Mouse (Mus musculus) midbrain, embryonic 14.5 days (tissue): Measurements from ENCODE around the gene Acta2. TPM values are rescaled to one million over a fixed set of nuclear protein-coding genes. Genes with fewer than 3 reads are reported as not detected.

Experiments
- ATAC-seq: fragments of 200-750 bp; cut with Nextera tagmentation; 2 replicates; pipeline ENCODE4 v1.8.0; 2017; ENCODE audit warnings: moderate number of reproducible peaks, moderate library complexity; ENCODE audit not compliant: low FRiP score, low TSS enrichment
- DNase-seq: peaks from one replicate; pipeline ENCODE4 v3.0.0-alpha.2; 2015
- H3K27ac ChIP-seq: fragments of 300-500 bp; sonication (generic); replicated peaks from 2 replicates; pipeline ENCODE4 v1.5.1; 2014; ENCODE audit warnings: mild to moderate bottlenecking, low read depth, low read length, moderate library complexity
- H3K27me3 ChIP-seq: fragments of 300-500 bp; sonication (generic); 2 replicates; pipeline ENCODE4 v1.6.1; 2014; ENCODE audit warnings: low read length, control low read depth, mixed read lengths; ENCODE audit not compliant: control insufficient read depth, insufficient read depth
- H3K36me3 ChIP-seq: fragments of 300-500 bp; sonication (generic); 2 replicates; pipeline ENCODE4 v1.6.1; 2014; ENCODE audit warnings: low read length, control low read depth; ENCODE audit not compliant: control insufficient read depth, insufficient read depth
- H3K4me1 ChIP-seq: fragments of 300-500 bp; sonication (generic); 2 replicates; pipeline ENCODE4 v1.6.1; 2014; ENCODE audit warnings: mild to moderate bottlenecking, antibody characterized with exemption, low read length, control low read depth; ENCODE audit not compliant: control insufficient read depth, insufficient read depth
- H3K4me2 ChIP-seq: fragments of 300-500 bp; sonication (generic); 2 replicates; pipeline ENCODE4 v1.6.1; 2014; ENCODE audit warnings: mild to moderate bottlenecking, low read length, moderate library complexity
- H3K4me3 ChIP-seq: fragments of 300-500 bp; sonication (generic); replicated peaks from 2 replicates; pipeline ENCODE4 v1.5.1; 2014; ENCODE audit warnings: low read depth, low read length
- H3K9ac ChIP-seq: fragments of 300-500 bp; sonication (generic); replicated peaks from 2 replicates; pipeline ENCODE4 v1.6.1; 2014; ENCODE audit warnings: mild to moderate bottlenecking, low read length, moderate library complexity
- H3K9me3 ChIP-seq: fragments of 300-500 bp; sonication (generic); 2 replicates; pipeline ENCODE4 v1.6.1; 2016; ENCODE audit warnings: low read length, control low read depth, mixed read lengths; ENCODE audit not compliant: control insufficient read depth
- WGBS: fragments of 180-500 bp; shearing (Covaris S2); extraction: QIAGEN DNeasy Blood & Tissue Kit; methylation state at CpG from one replicate; pipeline ENCODE4 v1.1.7; 2014; 5-methylcytosine and 5-hydroxymethylcytosine counted together
- polyA plus RNA-seq: library from polyadenylated mRNA; unstranded; fragments of >200 nt; fragmentation: Nextera tagmentation; extraction: Ambion mirVana; gene quantifications from 2 replicates; pipeline ENCODE4 v1.2.1, GENCODE M21; 2014

Acta2 gene
- polyA plus RNA-seq, 1 experiment from 2014 or later: 11.3 TPM

- ATAC-seq (no peak), DNase-seq (peak; percentile 73)
- H3K4me3 ChIP-seq: no peak overlapping the region
- no peaks in the 10 kb centered on the region for H3K27me3 ChIP-seq
- no peaks in the 10 kb centered on the region for H3K36me3 ChIP-seq
- H3K4me1 ChIP-seq: no peaks in the 10 kb centered on the region
- H3K9me3 ChIP-seq: no peaks in the 10 kb centered on the region
- no peak overlapping the region for H3K9ac ChIP-seq
- no peak overlapping the region for H3K27ac ChIP-seq
- H3K4me2 ChIP-seq: no peak overlapping the region
- WGBS: 65% methylated on average over 15 of the region's 15 CpGs
Measured at GRCm38 (mm10) chr19:34241247-34241915, 14.0 kb downstream of the Acta2 start.

DNA sequence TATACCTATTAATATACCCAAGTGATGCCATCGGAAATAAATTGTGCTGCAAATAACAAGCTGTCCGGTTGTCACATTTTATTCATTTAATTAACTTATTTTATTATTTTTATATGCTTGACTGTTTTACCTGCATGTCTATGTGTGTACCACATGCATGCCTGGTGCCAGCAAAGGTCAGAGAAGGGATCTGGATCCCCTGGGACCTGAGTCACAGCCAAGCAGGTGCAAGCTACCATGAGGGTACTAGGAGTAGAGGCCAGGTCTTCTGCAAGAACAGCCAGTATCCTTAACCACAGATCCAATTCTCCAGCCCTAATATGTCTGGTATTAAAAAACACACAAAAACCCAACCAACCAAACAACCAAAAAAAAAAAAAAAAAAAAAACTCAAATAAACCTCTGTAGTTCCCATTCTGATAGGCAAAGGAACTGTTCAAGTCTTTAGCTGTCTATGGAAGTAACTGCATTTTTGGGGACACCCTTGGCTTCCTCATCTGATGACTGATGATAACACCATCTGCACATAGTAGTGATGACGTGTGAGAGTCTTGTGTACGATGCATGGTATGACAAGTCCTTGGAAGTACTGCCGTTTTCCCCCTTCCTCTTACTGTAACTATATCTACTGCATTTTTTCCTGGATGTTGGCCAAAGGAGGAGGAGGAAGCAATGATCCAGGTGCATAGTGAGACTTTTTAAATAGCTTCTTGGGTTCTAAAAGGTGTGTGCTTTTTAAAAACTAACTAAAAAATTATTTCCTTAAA is 14.9 kb downstream of the Acta2 start:
- no peak overlapping the region for H3K9ac ChIP-seq
- no peaks in the 10 kb centered on the region for H3K9me3 ChIP-seq
- no peak for DNase-seq
- H3K4me3 ChIP-seq: no peak overlapping the region
- H3K27me3 ChIP-seq: no peaks in the 10 kb centered on the region
- no peaks in the 10 kb centered on the region for H3K4me1 ChIP-seq
- no peaks in the 10 kb centered on the region for H3K36me3 ChIP-seq
- whole genome bisulfite sequencing: 96% methylated on average over 5 of the region's 5 CpGs
- no peak overlapping the region for H3K27ac ChIP-seq
- no peak for ATAC-seq
- H3K4me2 ChIP-seq: no peak overlapping the region

DNA sequence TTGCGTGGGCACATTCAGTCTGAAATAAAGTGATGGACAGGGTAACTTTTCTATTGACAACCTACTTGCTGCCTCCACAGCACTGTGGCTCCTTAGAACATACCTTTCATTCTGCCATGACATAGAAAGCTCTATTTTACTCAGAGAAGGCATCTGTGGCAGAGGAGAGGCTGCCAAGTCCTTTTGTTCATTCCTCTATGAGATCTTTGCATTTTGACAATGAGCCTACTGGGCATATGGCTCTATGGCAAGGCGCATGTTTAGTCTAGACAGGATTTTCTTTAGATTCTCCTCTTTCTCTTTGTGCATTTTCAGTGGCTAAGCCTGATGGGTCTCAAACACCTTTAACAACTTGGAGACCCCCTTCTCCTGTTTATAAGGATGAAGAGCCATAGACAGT is 17.6 kb downstream of the Acta2 start:
- Histone ChIP-seq H3K4me1 (no peaks in the 10 kb centered on the region), H3K27ac (no peak overlapping the region), H3K9me3 (no peaks in the 10 kb centered on the region), H3K36me3 (no peaks in the 10 kb centered on the region), H3K9ac (no peak overlapping the region), H3K27me3 (no peaks in the 10 kb centered on the region), H3K4me2 (no peak overlapping the region), H3K4me3 (no peak overlapping the region)
- ATAC-seq: no peak
- WGBS: 91% methylated on average over 2 of the region's 2 CpGs
- no peak for DNase-seq

GRCm38 (mm10) chr19:34236049-34236448 is 19.3 kb downstream of the Acta2 start:
- DNase-seq: no peak
- ATAC-seq: no peak
- no peaks in the 10 kb centered on the region for H3K27me3 ChIP-seq
- no peak overlapping the region for H3K4me2 ChIP-seq
- no peak overlapping the region for H3K4me3 ChIP-seq
- no peaks in the 10 kb centered on the region for H3K4me1 ChIP-seq
- 97% methylated on average over 3 of the region's 3 CpGs for WGBS
- H3K36me3 ChIP-seq: no peaks in the 10 kb centered on the region
- H3K9me3 ChIP-seq: no peaks in the 10 kb centered on the region
- no peak overlapping the region for H3K9ac ChIP-seq
- no peak overlapping the region for H3K27ac ChIP-seq

- WGBS: 90% methylated on average over 14 of the region's 14 CpGs
- no peak for ATAC-seq
Measured at GRCm38 (mm10) chr19:34233944-34234343, 21.4 kb downstream of the Acta2 start.

DNA sequence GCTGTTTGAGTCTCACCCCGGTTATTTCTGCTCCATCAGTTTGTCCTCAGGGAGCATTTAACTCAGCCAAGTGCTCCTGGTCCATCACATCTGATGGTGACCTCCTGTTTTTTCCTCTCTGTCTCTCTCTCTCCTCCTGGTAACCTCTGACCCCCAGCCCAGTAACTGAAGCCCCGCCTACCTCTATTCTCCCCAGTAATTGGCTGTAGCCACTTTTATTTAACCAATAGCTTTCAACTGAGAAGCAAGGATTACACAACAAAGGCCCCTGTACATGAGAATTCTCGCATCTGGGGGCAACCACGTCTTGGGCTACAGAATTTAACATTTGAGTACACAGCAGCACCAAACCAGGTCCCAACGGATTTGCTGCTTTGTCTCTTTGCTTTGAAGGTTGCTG is 23.1 kb downstream of the Acta2 start:
- no peaks in the 10 kb centered on the region for H3K36me3 ChIP-seq
- H3K27me3 ChIP-seq: no peaks in the 10 kb centered on the region
- H3K9ac ChIP-seq: no peak overlapping the region
- DNase-seq (no peak), ATAC-seq (no peak)
- 51% methylated on average over 5 of the region's 5 CpGs for WGBS
- no peak overlapping the region for H3K27ac ChIP-seq
- H3K4me2 ChIP-seq: no peak overlapping the region
- H3K4me1 ChIP-seq: no peaks in the 10 kb centered on the region
- H3K4me3 ChIP-seq: no peak overlapping the region
- no peaks in the 10 kb centered on the region for H3K9me3 ChIP-seq

More at GRCm38 (mm10) chr19:34233944-34234343, 21.4 kb downstream of the Acta2 start:
- Histone ChIP-seq H3K9me3 (no peaks in the 10 kb centered on the region), H3K4me1 (no peaks in the 10 kb centered on the region), H3K4me3 (no peak overlapping the region), H3K9ac (no peak overlapping the region), H3K36me3 (no peaks in the 10 kb centered on the region), H3K4me2 (no peak overlapping the region), H3K27ac (no peak overlapping the region), H3K27me3 (no peaks in the 10 kb centered on the region)
- DNase-seq: no peak

DNA sequence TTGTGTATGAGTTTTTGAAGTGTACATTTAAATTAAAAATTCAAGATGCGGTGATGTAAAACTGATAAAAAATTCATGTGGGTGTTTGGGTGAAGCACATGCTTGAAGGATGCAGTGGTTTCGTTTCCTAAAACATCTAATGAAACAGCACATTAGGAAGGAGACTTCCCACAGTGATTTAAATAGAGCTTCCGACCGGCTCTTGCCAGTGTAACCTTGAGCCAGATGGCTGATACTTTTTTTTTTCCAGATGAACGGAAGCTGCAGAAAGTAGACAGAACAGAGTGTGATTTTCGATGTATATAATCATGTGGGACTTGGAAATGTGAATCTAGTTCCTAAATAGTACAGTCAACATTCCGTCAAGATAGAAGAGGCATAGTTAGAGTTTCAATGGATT is 23.8 kb downstream of the Acta2 start:
- no peak for ATAC-seq
- Histone ChIP-seq H3K4me3 (no peak overlapping the region), H3K27ac (no peak overlapping the region), H3K4me1 (no peaks in the 10 kb centered on the region), H3K9ac (no peak overlapping the region), H3K4me2 (no peak overlapping the region), H3K9me3 (no peaks in the 10 kb centered on the region), H3K36me3 (no peaks in the 10 kb centered on the region), H3K27me3 (no peaks in the 10 kb centered on the region)
- no peak for DNase-seq
- WGBS: 80% methylated on average over 7 of the region's 7 CpGs

- no peak for ATAC-seq
- Histone ChIP-seq H3K27me3 (no peaks in the 10 kb centered on the region), H3K4me3 (no peak overlapping the region), H3K4me2 (no peak overlapping the region), H3K9ac (no peak overlapping the region), H3K4me1 (no peaks in the 10 kb centered on the region), H3K36me3 (no peaks in the 10 kb centered on the region), H3K9me3 (no peaks in the 10 kb centered on the region), H3K27ac (no peak overlapping the region)
- 91% methylated on average over 3 of the region's 3 CpGs for WGBS
- DNase-seq: no peak
Measured at GRCm38 (mm10) chr19:34222805-34223204, 32.6 kb downstream of the Acta2 start.
